Mouse (Mus musculus): Measurements from ENCODE around the gene Icam4.

- TF ChIP-seq E2F4 (IDR thresholded peaks at IDR 0.05; ENCODE audit: borderline replicate concordance, low read depth, low read length) (no peak), POLR2A (IDR thresholded peaks at IDR 0.05; ENCODE audit: control insufficient read depth in 1 of 2, insufficient read depth in 1 of 2, low read depth in 1 of 2, low read length in 2 of 2, poor library complexity in 1 of 2) (peak in 1 of 2 experiments; percentile 99; a peak in 2 of 4 replicates), EP300 (IDR thresholded peaks at IDR 0.05; ENCODE audit: low read depth in 1 of 2, low read length in 2 of 2) (no peak), USF2 (IDR thresholded peaks at IDR 0.05; ENCODE audit: borderline replicate concordance in 1 of 2, insufficient read depth in 1 of 2, low read depth in 1 of 2, low read length in 2 of 2) (no peak), NELFE (IDR thresholded peaks at IDR 0.05; ENCODE audit: low read depth, low read length) (no peak), CTCF (IDR thresholded peaks at IDR 0.05 in 2 of 3, conservative IDR thresholded peaks at IDR 0.05 in 1 of 3; ENCODE audit: control insufficient read depth in 1 of 3, insufficient read depth in 1 of 3, low read depth in 2 of 3, low read length in 3 of 3, poor library complexity in 1 of 3, severe bottlenecking in 1 of 3) (no peak), ZC3H11A (IDR thresholded peaks at IDR 0.05; ENCODE audit: low read depth, low read length) (no peak), GATA1 (IDR thresholded peaks at IDR 0.05; ENCODE audit: low read depth, low read length) (no peak; the same call in 1 of the 2 replicates), GABPA (IDR thresholded peaks at IDR 0.05; ENCODE audit: low read depth, low read length) (no peak), RAD21 (IDR thresholded peaks at IDR 0.05; ENCODE audit: low read depth, low read length) (no peak)
Observed at GRCm38 (mm10) chr9:21015571-21016130, 13.5 kb upstream of the Icam4 start, which contains the start of gene Icam1.
